Mouse (Mus musculus) fat pad, adult 2 months (tissue): Measurements from ENCODE around the gene Fign.

Source experiments
- DNase-seq: peaks from one replicate; pipeline ENCODE4 v3.0.0-alpha.2; 2011; ENCODE audit warnings: low read depth, low spot score; ENCODE audit errors: extremely low read depth

The Fign gene

GRCm38 (mm10) chr2:64065511-64065910 lies 32.3 kb downstream of the Fign start:
- no peak for DNase-seq

DNA sequence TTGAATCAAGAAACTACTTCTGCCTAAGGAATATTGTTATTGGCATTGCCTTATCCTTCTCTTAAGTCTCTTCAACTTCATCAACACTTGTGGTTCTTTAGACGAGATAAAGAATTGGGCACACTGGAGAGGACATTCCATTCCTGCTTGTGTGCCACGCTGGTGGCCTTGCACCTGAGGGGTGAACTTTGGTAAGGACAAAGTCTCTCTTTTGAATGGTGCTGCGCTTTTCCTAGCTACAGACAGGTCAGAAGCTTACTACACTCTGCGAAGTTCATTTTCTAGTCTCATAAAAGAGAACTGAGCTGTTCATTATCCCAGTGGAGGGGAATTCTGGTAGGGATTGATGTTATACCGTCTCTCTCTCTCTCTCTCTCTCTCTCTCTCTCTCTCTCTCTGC lies 38.4 kb downstream of the Fign start:
- DNase-seq, result no peak

GRCm38 (mm10) chr2:64048142-64048541 lies 49.7 kb downstream of the Fign start:
- DNase-seq, result no peak

GRCm38 (mm10) chr2:64043099-64043498 lies 54.7 kb downstream of the Fign start:
- DNase-seq, result no peak

- no peak for DNase-seq
Observed at GRCm38 (mm10) chr2:64035393-64035792, 62.4 kb downstream of the Fign start.

GRCm38 (mm10) chr2:64033871-64034270 lies 64.0 kb downstream of the Fign start:
- DNase-seq, result no peak

DNA sequence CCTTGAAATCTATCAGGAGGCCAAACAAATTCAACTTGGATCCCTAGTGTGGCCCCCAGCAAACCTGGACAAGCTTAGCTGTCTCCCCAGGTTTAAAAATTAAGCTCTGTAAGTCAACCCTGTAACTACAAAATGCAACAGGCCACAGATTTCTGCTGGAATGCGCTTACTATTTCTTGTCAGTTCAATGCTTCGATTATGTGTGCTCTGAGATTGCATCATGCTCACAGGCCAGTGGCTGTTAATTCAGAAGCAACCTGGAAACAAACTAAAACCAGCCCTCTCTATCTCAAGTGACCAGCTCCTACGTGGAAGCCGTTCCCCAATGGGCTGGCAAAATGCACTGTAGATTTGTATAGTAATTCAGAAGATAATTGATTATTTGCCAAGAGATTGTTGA lies 71.9 kb downstream of the Fign start:
- DNase-seq, result no peak

DNA sequence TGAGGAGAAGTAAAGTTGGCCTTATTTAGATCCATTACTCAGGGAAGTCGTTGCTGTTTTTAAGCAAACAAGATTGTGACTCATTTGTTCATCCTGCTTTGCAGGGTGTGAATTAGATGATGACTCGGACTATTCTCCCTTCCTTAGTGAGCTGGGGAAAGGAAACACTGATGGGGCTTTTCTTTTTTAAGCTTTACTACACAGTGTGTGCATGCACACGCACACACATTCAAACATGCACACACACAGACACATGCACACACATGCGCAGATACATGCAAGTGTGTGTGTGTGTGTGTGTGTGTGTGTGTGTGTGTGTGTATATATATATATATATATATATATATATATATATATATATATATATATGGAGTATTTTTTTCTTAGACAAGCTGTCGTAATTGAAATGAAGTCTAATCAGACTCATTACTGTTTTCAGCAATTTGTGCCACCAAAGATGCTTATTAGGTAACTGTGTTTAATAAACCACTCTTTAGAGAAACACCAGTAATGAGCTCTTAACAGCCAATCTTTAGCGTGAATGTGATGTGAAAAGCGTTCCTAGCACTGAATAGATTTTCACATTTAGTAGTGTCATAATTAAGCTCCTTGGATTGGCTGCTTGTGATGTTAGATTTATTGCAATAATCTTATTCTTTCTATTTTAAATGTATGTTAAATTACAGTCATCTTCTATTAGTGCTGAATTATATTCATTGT lies 103.4 kb downstream of the Fign start:
- DNase-seq, result no peak

- no peak for DNase-seq
Observed at GRCm38 (mm10) chr2:63985426-63985825, 112.4 kb downstream of the Fign start.

GRCm38 (mm10) chr2:63982351-63982751 lies 115.5 kb downstream of the Fign start:
- no peak for DNase-seq

- no peak for DNase-seq
Observed at GRCm38 (mm10) chr2:63981449-63981848, 116.4 kb downstream of the Fign start.

- no peak for DNase-seq
Observed at GRCm38 (mm10) chr2:63969633-63970032, 128.2 kb downstream of the Fign start.

DNA sequence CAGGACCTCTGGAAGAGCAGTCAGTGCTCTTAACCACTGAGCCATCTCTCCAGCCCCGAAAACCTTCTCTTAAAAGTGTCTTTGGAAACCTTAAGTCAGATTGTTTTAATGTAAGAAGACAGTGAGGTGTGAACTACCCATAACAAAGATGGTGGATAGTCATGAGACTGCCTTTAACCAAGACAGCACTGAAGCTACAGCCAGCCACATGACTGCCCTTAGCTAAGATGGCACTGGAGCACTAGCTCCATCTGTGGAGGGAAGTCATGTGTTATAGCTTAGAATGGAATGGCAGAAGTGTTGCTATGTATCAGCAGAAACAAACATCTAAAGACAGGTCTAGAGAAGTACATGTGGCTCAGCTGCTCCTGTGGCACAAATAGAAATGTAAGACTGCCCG lies 166.8 kb downstream of the Fign start:
- DNase-seq, result no peak

- no peak for DNase-seq
Observed at GRCm38 (mm10) chr2:63926481-63927097, 171.2 kb downstream of the Fign start.

GRCm38 (mm10) chr2:63925721-63926235 lies 172.1 kb downstream of the Fign start:
- DNase-seq, result no peak
